Mouse (Mus musculus) adrenal gland, adult 2 months (tissue): ENCODE results near the gene Emilin1. TPM values are rescaled to one million over a fixed set of nuclear protein-coding genes. Genes with fewer than 3 reads are reported as not detected.

ENCODE experiments used
- DNase-seq: peaks from one replicate; pipeline ENCODE4 v3.0.0; 2021
- polyA plus RNA-seq: library from polyadenylated mRNA; depleted of rRNA; stranded (reverse); fragments of >200 nt; gene quantifications from 2 replicates; pipeline ENCODE4 v1.2.3, GENCODE M21; 2012
- total RNA-seq, 2 experiments: library from RNA; stranded (reverse); gene quantifications; 2 replicates each; pipeline ENCODE4 v1.2.3; 2021

The Emilin1 gene
- total and polyA plus RNA-seq, 3 experiments: 40.3 to 75.1 (median 62.0) TPM

- no peak for DNase-seq
Measured at GRCm38 (mm10) chr5:30925217-30925616, 12.0 kb downstream of the Emilin1 start.

GRCm38 (mm10) chr5:30926073-30926472 is 12.9 kb downstream of the Emilin1 start:
- DNase-seq: no peak

GRCm38 (mm10) chr5:30927945-30928529 is 14.8 kb downstream of the Emilin1 start:
- DNase-seq: peak; percentile 72

GRCm38 (mm10) chr5:30930121-30930520 is 16.9 kb downstream of the Emilin1 start:
- DNase-seq: peak; percentile 80

- no peak for DNase-seq
Measured at GRCm38 (mm10) chr5:30930846-30931245, 17.6 kb downstream of the Emilin1 start.

GRCm38 (mm10) chr5:30931378-30931777 is 18.2 kb downstream of the Emilin1 start:
- DNase-seq: no peak

- DNase-seq: no peak
Measured at GRCm38 (mm10) chr5:30933705-30934104, 20.5 kb downstream of the Emilin1 start.

GRCm38 (mm10) chr5:30934725-30935461 is 21.7 kb downstream of the Emilin1 start:
- DNase-seq: no peak

- no peak for DNase-seq
Measured at GRCm38 (mm10) chr5:30943004-30943403, 29.8 kb downstream of the Emilin1 start.

GRCm38 (mm10) chr5:30944344-30944743 is 31.1 kb downstream of the Emilin1 start:
- no peak for DNase-seq

- peak; percentile 89 for DNase-seq
Measured at GRCm38 (mm10) chr5:30944956-30945781, 32.0 kb downstream of the Emilin1 start, which contains the start of gene Cgref1. Gene Cgref1 (minus strand): TSS chr5:30945591.

GRCm38 (mm10) chr5:30948620-30949019 is 35.4 kb downstream of the Emilin1 start:
- no peak for DNase-seq

GRCm38 (mm10) chr5:30949654-30950326 is 36.6 kb downstream of the Emilin1 start:
- DNase-seq: peak; percentile 95

GRCm38 (mm10) chr5:30950451-30950850 is 37.2 kb downstream of the Emilin1 start:
- no peak for DNase-seq

- no peak for DNase-seq
Measured at GRCm38 (mm10) chr5:30950922-30951321, 37.7 kb downstream of the Emilin1 start.

- DNase-seq: no peak
Measured at GRCm38 (mm10) chr5:30951706-30952105, 38.5 kb downstream of the Emilin1 start.

GRCm38 (mm10) chr5:30952551-30952950 is 39.3 kb downstream of the Emilin1 start:
- DNase-seq: no peak

- no peak for DNase-seq
Measured at GRCm38 (mm10) chr5:30954065-30954464, 40.9 kb downstream of the Emilin1 start.

GRCm38 (mm10) chr5:30954556-30954955 is 41.4 kb downstream of the Emilin1 start:
- no peak for DNase-seq

- DNase-seq: no peak
Measured at GRCm38 (mm10) chr5:30955751-30956150, 42.5 kb downstream of the Emilin1 start.

GRCm38 (mm10) chr5:30957891-30958290 is 44.7 kb downstream of the Emilin1 start:
- DNase-seq: no peak

GRCm38 (mm10) chr5:30959198-30959854 is 46.1 kb downstream of the Emilin1 start:
- no peak for DNase-seq
